Mouse (Mus musculus): ENCODE data around the gene Tada2a.

Tada2a gene

GRCm38 (mm10) chr11:84115646-84116045 is 13.8 kb downstream of the Tada2a start:
- in situ Hi-C loops (cut with MboI, MseI), result no loop called here

DNA sequence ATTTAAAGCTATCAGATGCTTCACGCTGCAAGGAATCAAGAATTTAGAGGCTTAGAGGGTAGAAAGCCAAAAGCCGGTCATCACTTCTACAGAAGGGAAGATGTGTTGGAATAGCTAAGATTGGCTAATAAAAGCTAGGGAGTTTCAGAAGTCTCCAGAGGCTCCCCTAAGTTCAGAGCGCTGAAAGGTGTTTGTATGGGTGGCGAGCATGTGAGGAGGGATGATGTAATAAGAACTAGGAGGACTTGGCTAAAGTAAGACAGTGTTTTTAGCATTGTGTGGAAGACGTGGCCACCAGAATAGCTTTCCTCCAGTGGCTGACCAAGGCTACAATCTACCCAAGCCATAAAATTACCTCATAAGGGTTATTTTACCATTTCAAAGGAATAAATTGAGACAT is 15.8 kb downstream of the Tada2a start:
- in situ Hi-C loops (cut with MboI, MseI), result loop anchor here (5.0 kb wide), 1 partner anchor 786 kb away; no protein-coding TSS in a partner anchor

- in situ Hi-C loops (cut with MboI, MseI), result no loop called here
Measured at GRCm38 (mm10) chr11:84107137-84107536, 22.3 kb downstream of the Tada2a start.

DNA sequence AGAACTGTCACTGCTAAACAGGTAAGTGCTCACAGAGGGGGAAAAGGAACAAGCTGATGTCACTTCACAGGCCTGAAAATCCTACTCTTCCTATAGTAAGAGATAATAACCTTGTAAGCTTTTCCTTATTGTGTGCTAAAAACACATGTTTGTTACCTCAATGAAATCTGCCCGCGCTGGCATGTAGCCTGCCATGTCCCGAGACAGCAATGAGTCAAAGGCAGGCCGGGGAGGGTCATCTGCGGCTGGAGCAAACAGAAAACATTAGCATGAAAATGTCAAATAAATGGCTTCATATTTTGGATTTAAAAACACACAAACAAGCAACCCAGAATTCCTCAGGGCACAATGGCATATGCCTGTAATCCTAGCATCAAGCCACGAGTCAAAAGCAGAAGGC is 25.4 kb downstream of the Tada2a start:
- in situ Hi-C loops (cut with MboI, MseI), result no loop called here

- in situ Hi-C loops (cut with MboI, MseI), result no loop called here
Measured at GRCm38 (mm10) chr11:84101182-84101581, 28.2 kb downstream of the Tada2a start.

- in situ Hi-C loops (cut with MboI, MseI), result no loop called here
Measured at GRCm38 (mm10) chr11:84097251-84097998, 32.0 kb downstream of the Tada2a start.

- in situ Hi-C loops (cut with MboI, MseI), result no loop called here
Measured at GRCm38 (mm10) chr11:84095084-84095483, 34.3 kb downstream of the Tada2a start.

- in situ Hi-C loops (cut with MboI, MseI), result no loop called here
Measured at GRCm38 (mm10) chr11:84090572-84090971, 38.8 kb downstream of the Tada2a start.

DNA sequence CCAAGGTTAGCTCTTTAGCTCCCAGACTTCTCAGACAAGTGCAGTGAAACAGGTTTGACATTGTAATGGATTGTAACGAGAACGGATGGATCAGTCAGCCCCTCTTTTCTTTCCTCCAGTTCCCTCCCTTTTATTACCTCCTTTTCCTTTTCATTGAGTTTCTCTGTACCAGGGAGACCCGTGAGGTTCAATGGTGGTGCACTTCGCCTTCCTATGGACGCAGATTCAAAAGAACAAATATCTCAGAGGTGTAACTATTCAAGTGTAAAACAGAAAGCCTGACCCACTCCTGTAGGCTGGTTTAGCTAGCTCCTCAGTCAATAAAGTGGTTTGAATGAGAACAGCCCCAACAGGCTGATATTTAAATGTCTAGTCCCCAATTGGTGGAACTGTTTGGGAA is 47.5 kb downstream of the Tada2a start:
- in situ Hi-C loops (cut with MboI, MseI), result no loop called here

- in situ Hi-C loops (cut with MboI, MseI), result no loop called here
Measured at GRCm38 (mm10) chr11:84080327-84080726, 49.1 kb downstream of the Tada2a start.

- in situ Hi-C loops (cut with MboI, MseI), result no loop called here
Measured at GRCm38 (mm10) chr11:84079887-84080286, 49.5 kb downstream of the Tada2a start.

DNA sequence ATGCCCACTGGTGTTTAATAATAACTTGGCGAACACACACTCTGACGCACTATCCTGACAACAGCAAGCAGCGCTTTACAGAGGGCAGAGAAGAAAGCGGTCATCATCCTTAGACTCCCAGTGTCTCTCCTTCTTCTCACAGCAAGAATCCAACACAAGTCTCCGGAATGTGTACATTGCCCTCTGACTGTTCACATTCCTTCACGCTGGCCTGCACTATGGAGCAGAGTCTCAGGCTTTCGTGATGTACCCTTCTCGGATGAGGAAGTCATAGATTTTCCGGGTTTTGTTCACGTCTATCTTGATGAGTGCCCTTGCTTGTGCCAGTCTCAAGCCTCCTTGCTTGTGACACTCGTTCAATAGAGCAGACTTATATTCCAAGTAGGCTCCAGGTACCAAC is 50.0 kb downstream of the Tada2a start:
- in situ Hi-C loops (cut with MboI, MseI), result no loop called here

DNA sequence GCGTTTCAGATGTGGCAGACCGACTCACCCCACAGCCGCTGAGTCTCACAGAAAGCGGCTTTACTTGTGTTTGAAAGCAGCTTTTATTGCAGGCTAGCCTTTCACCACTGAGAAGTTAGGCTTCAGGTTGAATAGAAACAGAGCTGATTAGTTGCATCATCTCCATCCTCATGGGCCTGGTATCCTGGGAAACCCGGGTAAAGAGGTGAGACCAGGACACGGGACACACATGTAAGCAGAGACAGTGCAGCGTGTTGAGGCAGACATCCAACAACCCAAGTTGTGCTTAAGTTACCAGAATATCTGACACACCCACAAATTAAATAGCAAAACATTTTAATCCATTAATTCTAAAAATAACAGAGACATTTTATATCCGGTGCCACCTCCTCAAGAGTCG is 50.8 kb downstream of the Tada2a start:
- in situ Hi-C loops (cut with MboI, MseI), result no loop called here

DNA sequence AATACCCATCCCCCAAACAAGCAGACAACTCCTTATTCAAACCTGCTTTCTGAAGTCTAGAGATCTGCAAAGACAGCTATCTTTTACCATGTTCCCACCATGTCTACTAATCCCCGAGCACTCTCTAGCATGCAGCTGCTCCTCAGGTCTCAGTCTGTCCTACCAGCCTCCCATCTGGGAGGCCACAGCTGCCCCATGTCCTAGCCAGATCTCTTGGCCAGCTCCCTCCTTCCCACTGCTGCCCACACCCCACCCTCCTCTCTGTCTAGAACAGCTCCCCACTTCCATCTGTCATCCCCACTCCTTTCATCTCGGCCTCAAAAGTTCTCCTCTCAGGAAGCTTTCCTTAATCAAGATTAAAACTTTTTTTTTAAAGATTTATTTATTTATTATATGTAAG is 52.4 kb downstream of the Tada2a start:
- in situ Hi-C loops (cut with MboI, MseI), result no loop called here

GRCm38 (mm10) chr11:84073816-84074764 is 55.3 kb downstream of the Tada2a start:
- in situ Hi-C loops (cut with MboI, MseI), result no loop called here

DNA sequence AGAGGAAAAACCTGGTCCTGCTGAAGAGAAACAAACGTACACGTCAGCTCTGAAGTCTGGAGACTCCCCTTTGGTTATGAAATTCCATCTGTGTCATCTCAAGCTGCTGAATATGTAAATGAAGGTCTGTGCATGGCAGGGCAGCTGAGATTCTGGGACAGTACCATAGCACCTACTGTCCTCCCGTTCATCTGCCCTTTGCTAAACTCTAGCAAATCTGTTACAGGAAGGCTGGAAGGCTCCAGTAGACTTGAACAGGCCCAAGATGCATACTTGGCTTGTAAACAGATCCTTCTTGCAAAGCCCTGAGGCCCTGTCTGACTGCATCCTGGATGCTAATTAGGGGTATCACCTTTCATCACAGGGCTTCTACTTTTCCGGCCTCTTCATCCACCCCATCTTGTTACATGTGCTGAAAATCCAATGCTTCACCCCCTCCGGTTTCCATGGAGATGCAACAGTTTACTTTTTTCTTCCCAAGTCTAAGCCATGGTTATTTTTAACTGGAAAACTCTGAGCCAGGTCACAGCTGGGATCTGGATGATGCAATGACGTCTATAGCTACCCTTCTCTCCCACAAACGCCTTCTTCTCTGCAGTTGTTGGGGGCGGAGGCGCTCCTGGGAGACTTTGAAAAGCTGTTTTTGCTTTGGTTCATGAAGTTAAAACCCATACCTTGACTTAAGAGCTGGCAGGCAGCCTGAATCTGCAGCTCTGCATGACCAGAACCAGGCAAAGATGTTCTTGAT is 56.3 kb downstream of the Tada2a start:
- in situ Hi-C loops (cut with MboI, MseI), result no loop called here

DNA sequence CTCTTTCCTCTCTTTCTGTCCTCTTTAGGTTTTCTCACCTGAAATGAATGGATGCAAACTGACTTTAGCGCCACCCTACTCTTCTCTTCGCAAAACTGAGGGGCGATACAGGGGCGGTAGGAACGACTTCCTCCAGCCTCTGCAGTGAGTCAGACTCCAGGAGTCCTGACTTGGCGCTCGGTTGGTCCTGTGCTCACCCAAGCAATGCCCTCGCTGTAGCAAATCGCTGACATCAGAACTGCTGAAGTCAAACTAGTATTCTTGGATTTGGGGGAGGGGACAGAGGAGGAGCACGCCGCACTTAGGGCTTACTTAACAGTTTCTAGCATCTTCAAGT is 60.4 kb downstream of the Tada2a start, which contains the start of gene Dusp14:
Gene Dusp14, minus strand, starts transcription at position 228 of the 337 bp plus-strand sequence.
- in situ Hi-C loops (cut with MboI, MseI), result no loop called here

DNA sequence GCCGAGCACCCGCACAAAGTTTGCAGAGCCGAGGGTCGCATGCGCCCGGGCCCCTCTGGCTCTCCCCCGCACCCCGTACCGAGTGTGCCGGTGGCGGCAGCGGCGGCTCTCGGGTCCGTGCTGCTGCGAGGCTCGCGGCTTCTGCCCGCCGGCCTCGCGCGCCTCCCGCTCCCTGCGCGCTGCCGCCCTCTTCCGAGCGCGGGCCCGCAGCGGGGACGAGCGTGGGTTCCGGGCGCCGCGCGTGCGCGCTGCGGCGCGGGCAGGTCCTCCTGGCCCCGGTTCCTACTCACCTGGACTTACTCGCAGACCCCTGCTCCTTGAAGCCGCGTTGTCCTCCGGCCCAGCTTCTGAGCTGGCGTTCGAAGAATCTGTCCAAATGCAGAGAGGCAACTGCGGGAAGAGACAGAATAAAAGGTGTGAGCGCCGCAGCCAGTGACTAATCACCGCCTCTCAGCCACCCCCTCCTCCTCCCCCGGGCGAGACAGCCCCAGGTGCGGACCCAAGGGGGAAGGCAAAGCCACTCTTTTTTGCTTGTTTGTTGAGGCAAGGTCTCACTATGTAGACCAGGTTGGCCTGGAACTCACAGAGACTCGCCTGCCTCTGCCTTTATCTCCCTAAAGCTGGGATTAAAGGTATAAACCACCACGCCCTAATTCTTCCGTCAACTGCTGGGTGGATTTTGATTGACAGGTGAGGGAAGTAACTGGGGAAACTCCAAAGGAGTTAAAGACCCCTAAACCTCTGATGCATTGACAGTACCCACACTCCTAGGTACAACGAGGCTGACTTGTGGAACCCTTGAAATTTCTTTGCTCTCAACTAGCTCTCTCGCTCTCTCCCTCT is 61.0 kb downstream of the Tada2a start:
- in situ Hi-C loops (cut with MboI, MseI), result no loop called here

GRCm38 (mm10) chr11:84067720-84068190 is 61.6 kb downstream of the Tada2a start:
- in situ Hi-C loops (cut with MboI, MseI), result no loop called here

GRCm38 (mm10) chr11:84066927-84067645 is 62.3 kb downstream of the Tada2a start:
- in situ Hi-C loops (cut with MboI, MseI), result no loop called here
